Mouse (Mus musculus): Measurements from ENCODE around the gene Gse1.

DNA sequence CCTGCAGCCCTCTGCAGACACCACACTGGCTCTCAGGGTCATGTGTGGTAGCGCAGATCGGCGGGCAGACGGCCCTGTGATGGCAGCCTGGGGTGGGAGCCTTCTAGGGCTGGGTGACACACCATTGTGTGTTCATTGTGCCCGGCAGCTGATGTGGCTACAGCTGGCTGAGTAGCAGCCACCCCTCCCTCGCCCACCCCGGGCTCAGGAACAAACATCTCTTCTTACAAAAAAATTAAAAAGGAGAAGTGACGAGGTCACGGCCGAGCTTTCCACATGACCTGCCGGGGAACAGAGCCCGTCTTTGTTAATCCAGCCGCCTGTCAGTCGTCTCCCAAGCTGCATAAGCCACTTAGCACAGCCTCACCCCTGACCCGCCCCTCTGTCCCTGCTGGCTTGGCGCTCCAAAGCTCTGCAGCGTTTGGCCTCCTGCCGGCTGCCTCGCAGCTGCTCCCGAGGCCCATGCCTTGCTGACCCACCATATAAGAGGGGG, 94.7 kb downstream of the Gse1 start:
- TF ChIP-seq CTCF (conservative IDR thresholded peaks at IDR 0.05; ENCODE audit: low read length): no peak
- TF ChIP-seq POU5F1 (IDR thresholded peaks at IDR 0.05; ENCODE audit: borderline replicate concordance, low read length): no peak

Measured in E14TG2a.4 (cell line).